Mouse (Mus musculus) megakaryocyte-erythroid progenitor cell, adult 5-6 weeks (primary cell): Measurements from ENCODE around the gene Atg2a. TPM values are rescaled to one million over a fixed set of nuclear protein-coding genes. Genes with fewer than 3 reads are reported as not detected.

ENCODE experiments used
- ATAC-seq: replicated peaks from 2 replicates; pipeline ENCODE4 v1.8.0; 2016; ENCODE audit warnings: mild to moderate bottlenecking, inconsistent platforms; ENCODE audit not compliant: severe bottlenecking, poor library complexity, low FRiP score, low TSS enrichment
- total RNA-seq, 2 experiments: library from RNA; stranded (forward) in 1 of 2; stranded (reverse) in 1 of 2; fragments of 200-1000, 215-1000 nt in 1 of 2; fragments of >200 nt in 1 of 2; fragmentation: Nextera tagmentation in 1 of 2; gene quantifications; 2 replicates each; pipeline ENCODE4 v1.2.3; 2014 to 2017

Atg2a gene
- total RNA-seq, 2 experiments from 2014 or later, result 11.8 to 30.2 TPM

DNA sequence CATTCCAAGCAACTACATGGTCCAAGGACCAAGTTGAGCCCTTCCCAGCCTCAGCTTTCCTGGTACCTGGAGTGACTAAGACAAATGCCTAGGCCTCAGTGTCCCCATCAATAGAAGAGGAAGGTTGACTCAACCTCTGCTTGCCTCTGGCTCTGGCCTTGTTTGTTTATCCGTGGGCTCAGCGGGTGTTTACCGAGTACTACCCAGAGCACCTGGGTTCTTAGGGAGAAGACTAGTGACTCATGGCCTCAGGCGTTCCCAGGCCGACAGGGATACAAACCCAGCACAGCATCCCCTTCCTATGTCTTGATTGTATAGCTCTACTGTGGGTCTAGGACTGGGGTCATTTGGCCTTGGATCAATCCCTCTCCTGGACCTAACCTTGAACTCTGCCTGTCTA, 1.8 kb downstream of the Atg2a start:
- ATAC-seq, result no peak

DNA sequence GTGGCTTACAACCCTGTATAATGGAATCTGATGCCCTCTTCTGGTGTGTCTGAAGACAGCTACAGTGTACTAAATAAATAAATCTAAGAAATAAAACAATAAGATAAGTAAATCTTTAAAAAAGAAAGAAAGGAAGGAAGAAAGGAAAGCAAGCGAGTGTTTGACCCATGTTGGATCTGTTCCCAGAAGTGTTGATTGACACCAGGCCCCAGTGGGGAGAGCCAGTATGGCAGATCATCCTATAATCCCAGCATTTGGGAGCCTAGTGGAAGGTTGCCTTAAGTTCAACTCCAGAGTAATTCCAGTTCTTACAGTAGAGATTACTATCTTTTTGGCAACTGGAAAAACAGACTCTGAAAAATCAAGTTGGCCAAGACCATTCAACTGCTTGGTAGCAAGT, 4.3 kb downstream of the Atg2a start:
- no peak for ATAC-seq

DNA sequence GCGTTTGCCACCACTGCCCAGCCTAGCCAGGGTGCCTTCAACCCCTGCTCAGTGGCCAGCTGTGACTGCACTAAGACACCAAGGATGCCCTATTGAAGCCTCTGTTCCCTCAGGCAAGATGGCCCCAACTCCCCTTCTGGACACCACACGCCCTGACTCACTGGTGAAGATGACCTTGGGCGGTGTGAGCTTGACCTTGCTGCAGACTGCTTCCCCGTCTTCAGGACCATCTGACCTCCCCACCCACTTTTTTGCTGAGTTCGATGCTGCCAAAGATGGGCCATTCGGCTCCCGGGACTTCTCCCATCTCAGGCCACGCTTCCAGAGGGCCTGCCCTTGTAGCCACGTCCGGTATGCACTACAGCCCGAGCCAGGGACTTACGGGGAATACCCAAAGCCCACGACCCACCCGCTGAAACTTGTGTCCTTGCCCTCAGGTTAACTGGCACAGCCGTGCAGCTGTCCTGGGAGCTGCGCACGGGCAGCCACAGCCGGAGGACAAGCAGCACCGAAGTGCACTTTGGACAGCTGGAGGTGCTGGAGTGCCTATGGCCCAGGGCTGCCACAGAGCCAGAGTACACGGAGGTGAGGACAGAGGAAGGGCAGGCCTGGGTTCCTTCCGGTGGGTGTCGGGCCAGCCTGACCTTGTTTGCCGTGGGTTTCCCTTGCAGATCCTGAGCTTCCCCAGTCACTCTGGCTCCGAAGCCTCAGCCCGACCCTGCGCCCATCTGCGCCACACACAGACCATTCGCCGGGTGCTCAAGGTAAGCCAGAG, 6.2 kb downstream of the Atg2a start:
- no peak for ATAC-seq

DNA sequence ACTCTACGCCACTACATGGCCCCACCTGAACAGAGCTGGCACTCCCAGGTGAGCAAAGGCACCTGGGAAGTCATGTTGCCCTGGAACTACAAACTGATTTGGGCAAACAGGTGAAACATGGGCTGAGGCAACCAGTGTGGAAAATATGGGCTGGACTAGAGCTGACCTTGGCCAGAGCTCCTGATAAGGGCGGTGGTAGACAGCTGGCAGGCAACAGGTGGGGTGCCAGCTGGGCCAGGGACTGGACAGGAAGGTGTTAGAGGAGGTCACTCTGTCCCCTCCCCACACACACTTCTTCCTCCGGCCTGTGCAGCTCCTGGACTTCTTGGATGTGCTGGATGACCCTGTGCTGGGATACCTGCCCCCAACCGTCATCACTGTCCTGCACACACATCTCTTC, 11.6 kb downstream of the Atg2a start:
- ATAC-seq, result no peak

DNA sequence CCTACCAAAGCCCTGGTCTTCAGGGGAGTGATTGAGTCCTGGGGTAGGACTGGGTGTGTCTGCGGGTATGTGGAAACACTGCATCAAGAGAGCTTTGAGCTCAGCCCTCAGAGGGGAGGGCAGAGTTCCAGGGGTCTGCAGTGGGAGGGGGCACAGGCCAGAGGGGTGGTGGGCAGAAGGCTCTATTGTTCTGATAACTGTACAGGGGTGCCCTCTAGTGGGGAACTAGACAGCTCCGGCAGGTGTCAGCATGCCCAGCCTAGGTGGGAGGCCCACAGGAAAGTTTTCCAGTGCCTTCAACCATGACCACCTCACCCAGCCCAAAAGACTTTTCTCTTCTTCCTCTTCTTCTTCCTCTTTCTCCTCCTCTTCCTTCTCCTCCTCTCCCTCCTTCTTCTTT, 19.0 kb downstream of the Atg2a start:
- no peak for ATAC-seq

DNA sequence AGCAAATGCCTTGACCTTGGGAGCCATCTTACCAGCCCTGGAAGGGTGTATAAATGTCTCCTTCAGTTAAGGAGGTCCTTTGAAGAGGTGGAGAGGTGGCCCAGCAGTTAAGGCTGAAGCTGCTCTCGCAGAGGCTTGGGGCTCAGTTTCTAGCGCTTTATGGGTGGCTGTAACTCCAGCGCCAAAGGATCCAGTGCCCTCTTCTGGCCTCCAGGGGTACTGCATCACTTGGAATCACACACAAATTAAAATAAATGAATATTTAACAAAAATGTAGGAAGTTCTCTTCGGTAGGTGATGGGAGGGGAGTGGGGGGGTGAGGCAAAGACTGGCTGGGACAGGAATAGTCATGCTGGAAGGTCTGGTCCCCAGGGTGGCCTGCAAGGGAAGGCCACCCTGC, 19.5 kb downstream of the Atg2a start:
- ATAC-seq, result no peak

DNA sequence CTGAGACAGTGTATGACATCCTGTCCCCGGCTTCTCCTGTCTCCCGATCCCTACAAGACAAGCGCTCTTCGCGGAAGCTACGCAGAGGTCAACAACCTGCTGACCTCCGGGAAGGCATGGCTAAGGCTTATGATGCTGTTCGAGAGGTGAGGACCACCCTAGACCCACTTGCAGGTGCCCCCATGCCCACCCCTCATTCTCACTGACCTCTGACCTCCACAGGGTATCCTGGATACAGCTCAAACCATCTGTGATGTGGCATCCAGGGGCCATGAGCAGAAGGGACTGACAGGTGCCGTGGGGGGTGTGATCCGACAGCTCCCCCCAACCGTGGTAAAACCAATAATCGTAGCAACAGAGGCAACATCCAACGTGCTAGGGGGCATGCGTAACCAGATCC, 19.9 kb downstream of the Atg2a start:
- ATAC-seq, result no peak

DNA sequence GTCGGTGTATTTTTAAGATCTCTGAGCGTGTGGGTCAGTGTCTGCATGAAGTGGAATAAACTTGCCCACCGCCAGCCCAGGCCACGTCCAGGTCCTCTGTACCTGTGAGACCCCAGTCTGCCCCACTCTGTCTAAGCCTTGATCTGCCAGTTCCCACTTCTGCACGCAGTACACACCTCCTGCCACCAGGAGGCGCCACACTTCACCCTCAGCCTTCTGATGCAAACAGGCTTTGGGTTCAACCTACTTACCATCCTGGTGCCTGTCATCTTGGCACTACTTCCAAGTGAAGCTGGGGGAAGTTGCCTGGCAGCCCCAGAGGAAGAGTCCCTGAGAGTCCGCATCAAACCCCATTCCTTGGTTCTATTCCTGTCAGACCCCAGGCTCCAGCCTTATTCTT, 20.8 kb downstream of the Atg2a start:
- ATAC-seq, result peak; percentile 32

DNA sequence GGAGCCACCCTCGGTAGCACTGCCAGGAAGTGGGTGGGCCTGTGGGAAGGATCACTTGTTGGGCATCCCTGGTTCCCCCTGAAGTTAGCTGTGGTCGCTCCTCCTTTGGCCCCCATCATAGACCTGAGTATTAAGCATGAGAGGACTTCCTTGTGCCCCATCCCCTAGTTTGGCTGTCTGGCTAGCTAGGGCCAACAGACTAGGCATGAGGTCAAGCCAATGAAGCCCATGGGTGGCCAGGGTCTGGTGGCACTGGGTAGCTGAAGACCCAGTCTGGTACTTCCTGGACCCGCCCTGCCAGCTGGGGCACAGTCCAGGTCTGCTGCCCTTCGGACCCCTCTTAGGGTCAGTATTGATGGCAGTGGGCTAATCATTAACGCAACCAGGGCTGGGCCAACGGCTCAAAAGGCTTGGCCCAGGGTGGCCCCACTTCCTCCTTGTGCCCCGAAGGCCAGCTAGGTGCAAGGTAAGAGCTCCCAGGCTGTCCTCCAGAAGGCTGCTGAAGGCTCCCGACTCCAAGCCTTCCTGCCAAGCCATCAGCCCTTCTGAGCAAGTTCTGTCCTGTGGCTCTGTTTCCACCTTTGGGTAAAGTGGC, 21.5 kb downstream of the Atg2a start:
- no peak for ATAC-seq

DNA sequence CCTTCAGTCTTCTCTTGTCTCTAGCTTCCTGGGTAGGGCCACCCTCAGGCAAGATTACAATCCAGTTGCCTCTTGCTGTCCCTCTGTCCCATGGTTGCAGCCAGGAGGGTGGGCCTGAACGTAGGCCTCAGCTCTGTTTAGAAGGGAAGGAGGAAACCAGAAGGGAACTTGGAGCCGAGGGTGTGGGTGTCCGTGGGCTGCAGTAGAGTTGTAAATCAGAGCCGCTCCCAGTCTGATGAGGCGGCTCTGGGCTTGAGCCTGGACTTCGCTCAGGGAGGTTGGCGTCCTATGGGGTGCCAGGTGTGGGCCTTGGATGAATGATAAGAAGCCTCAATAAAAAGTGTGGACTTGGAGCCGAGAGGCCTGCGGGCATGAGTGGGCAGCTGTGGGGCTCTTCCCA, 22.7 kb downstream of the Atg2a start:
- ATAC-seq, result no peak

DNA sequence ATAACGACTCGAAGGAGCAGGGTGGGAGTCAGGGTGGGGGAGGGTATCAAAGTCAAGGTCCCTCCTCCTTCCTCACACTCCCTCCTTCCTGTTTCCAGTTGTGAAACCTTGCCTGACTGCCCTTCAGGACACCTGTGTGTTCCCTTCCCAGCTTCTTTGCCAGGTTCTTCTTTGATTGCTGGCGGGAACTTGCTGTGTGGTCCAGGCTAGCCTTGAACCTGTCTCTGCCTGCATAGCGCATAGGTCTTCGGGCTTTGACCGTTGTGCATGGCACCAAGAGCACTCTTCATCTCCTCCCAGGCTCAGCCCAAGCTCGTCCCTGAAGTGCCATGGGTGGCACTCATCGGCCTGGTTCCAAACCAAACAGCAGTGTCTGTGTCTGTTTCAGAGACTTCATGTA, 23.5 kb downstream of the Atg2a start:
- no peak for ATAC-seq

DNA sequence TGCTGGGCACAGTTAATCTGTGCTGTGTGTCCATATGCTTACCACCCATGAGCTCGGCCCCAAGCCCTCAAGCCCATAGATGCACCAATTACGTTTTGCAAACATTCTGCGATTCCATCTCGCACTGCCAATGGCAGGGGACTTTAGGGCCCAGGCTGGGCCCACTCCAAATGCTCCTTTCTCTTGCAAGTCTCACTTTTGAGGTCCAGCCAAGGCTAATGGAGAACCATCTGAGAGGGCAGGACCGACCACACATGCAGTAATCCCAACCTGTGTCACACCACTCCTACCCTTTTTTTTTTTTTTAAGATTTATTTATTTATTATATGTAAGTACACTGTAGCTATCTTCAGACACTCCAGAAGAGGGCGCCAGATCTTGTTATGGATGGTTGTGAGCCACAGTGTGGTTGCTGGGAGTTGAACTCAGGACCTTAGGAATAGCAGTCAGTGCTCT, 24.3 kb downstream of the Atg2a start:
- no peak for ATAC-seq

DNA sequence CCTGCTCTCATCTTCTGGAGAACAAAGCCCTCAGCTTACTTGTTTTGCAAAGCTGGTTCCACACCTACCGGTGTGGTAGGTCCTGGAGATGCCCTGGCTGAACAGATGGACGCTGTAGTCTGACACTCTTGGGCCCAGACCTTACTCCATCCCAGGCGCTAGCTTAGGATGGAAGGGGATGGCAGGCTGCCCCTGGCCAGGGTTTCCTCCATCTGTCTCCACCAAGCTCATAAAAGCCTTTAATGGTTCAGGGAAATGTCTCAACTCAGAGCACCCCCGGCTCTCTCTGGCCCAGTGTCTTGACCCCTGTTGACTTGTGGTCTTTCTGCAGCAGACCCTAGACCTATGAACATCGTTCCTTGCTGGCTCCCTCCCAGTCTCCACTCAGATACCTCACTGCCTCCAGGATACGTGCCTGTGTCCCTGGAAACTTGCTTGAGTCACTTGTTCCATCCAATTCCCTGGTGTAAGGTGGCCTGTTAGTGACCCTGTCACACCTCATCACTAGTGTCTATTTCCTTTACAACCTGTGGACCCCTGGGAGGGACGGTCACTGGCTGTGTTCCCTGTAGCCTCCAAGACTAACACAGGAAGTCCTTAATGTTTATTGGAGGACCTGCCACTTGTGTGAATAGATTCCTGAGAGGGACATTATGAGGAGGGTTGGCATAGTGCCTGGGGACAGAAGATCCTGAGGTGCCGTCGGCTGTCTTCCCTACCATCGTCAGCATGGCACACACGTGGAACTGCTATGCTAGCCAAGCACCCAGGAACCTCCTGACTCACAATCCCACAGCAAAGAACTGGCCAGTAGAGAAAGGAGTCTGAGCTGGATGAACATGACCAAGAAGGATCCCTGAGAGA, 26.1 kb downstream of the Atg2a start:
- ATAC-seq, result no peak

DNA sequence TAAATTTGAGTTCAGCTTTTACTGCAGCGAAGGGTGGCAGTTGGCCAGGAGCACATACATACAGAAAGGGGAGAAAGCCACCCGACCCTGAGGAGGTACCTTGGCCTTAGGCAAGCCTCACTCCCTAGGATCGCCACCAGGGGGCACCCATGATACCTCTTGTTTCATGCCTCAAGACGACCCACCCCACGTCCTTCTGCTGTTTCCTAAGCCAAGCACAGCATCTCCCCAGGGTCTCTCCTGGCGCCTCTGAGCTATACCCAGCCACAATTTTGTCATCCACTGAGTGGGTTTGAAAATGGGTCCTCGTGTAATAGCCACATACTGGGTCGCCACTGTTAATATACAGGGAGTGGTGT, 26.7 kb downstream of the Atg2a start:
- ATAC-seq, result peak; percentile 82

DNA sequence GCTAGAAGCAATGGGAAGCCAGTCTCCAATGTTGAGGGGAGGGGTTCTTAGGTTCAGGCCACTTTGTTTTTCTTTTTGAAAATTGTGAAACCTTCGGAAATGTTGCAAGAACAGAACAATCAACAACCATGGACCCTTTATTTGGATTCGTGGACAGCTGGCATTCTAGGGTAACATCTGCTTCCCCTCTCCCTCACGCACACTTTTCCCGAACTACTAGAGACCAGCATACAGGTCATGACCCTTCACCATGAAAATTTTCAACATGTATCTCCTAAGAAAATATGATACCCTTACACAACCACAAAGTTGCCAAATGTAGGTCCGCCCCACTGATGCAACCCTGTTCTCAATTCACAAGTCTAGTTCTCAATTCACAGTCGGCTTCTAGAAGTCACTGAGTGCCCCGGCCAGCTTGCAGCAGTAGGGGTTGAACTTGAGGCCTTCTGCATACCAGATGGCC, 27.2 kb downstream of the Atg2a start:
- ATAC-seq, result no peak

DNA sequence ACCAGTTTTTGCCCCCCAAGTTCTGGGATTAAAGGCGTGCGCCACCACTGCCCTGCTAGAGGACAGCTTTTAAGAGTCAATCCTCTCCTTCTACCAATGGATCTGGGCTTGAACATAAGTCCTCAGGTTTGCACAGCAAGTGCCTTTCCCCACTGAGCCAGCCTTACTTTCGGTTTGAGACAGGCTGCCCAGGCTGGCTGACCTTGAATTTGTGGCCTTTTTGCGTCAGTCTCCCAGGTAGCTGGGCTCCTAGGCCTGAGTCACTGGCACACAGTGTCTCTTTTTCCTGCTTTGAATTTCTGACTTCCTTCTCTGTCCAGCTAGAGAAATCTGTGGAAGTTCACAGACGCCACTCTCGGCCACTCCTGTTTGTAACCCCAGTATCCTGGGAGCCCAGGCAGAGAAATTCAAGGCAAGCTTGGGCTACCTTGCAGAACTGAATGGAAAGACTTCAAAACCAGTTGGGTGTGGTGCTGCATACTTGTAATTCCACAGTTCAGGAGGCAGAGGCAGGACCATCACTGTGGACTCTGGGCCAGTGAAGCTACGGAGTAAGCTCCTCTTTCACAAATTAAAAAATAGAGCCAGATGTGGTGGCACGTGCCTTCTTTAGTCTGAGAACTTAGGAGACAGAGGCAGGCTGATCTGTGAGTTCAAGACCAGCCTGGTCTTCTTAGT, 28.5 kb downstream of the Atg2a start:
- ATAC-seq, result no peak

DNA sequence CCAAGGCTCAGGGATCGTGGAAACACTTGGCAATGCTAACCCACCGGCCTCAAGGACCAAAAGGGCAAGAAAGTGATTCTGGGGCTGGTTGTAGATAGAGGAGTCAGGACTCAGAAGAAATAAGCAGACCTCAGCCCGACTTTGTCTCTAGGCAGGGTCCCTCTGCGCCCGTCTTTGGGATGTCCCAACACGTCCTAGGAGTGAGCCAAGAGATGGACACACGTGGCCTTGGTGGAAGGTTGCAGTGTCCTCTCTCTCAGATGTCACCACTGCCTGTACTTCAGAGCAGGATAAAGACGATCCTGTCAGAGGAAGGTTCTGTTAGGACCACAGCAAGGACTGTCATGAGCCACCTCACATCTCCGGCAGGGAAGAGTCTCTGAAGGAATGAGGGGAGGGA, 29.2 kb downstream of the Atg2a start:
- no peak for ATAC-seq

DNA sequence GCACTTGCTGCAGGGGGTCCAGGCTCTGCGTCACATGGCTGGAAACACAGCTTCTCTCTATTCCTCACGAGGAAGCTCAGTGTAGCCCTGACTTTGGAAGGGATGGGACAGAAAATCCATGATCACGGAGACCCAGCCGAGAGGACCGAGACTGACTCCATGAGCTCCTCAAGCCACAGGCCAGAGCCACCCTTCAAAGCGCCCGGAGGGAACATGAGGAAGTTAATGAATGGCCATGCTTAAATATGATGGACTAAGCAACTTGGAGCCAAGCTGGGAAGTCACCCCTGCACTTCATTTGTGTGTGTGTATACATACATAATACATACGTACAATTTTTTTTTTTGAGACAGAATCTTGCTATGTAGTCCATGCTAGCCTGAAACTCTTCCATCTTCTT, 29.7 kb downstream of the Atg2a start:
- ATAC-seq, result no peak

DNA sequence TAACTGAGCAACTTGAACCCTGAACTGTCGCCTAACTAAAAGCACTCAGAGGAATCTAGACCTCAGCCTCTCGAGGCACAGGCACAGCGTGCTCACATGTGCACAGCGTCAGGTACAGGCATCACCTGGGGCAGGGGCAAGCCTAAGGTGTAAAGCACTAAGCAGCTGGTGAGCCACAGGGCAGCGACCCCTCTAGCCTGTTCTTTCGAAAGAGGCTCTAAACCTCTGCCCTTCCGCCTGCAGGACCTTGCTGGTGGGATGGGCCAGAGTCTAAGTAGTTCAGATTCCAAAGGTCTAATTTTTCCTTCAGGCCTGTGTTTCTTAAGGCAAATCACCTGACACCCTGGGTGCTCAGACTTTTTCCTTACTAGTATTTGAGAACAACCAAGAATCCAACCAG, 30.6 kb downstream of the Atg2a start:
- no peak for ATAC-seq

DNA sequence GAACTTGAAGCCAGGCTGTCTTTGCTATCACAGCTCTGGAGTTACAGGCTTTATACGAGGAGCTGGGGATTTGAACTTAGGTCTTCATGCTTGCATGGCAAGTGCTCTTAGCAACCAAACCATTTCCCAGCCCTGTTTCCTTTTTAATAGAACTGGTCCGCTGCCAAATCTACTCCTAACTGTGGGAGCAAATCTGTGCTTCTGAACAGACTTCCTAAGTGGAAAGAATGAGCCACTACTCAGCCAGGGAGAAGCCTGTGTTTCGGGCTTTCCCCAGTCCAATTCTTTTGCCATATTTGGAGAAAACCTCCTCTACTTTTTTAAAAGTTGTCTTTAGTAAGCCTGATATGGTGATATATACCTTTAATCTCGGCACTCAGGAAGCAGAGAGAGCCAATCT, 31.3 kb downstream of the Atg2a start:
- no peak for ATAC-seq
